Mouse (Mus musculus): Measurements from ENCODE around the gene Clec3a.

GRCm38 (mm10) chr8:114411421-114411820, 6.5 kb upstream of the Clec3a start:
- TF ChIP-seq EP300 (IDR thresholded peaks at IDR 0.05) (no peak), CTCF (IDR thresholded peaks at IDR 0.05) (no peak)
